Mouse (Mus musculus): ENCODE measurements at regions not wholly inside any gene's neighbourhood (a gene's known extent, or its start where the extent isn't known, plus 50 kb on each side); places are given as distances from the start of the nearest gene placed in this dataset.
A peak's percentile ranks its signal among the peaks of the same experiment; 100 is the strongest.

- no peak for TF ChIP-seq CTCF (IDR thresholded peaks at IDR 0.05)
- H3K9ac ChIP-seq (replicated peaks; ENCODE audit: low read length, poor library complexity, severe bottlenecking): no peak overlapping the region
- H3K4me1 ChIP-seq (ENCODE audit: insufficient read depth, low read length): no peaks in the 10 kb centered on the region
- no peaks in the 10 kb centered on the region for H3K9me3 ChIP-seq (ENCODE audit: low read length)
- no peaks in the 10 kb centered on the region for H3K27me3 ChIP-seq (ENCODE audit: insufficient read depth, low read length)
- H3K4me3 ChIP-seq (ENCODE audit: low read depth, low read length): no peak overlapping the region
- DNase-seq (ENCODE audit: low spot score): no peak
- no peak overlapping the region for H3K27ac ChIP-seq (ENCODE audit: low read depth, low read length)
- WGBS: 98% methylated on average over 1 of the region's 1 CpGs
- H3K4me2 ChIP-seq (ENCODE audit: low read depth, low read length, poor library complexity, severe bottlenecking): no peak overlapping the region
- no peaks in the 10 kb centered on the region for H3K36me3 ChIP-seq (ENCODE audit: insufficient read depth, low read length)
- ATAC-seq (ENCODE audit: low FRiP score): no peak
Measured at GRCm38 (mm10) chr1:83587258-83587657, 179.3 kb upstream of the Sphkap start.

GRCm38 (mm10) chr1:83583041-83583440 is 175.0 kb upstream of the Sphkap start:
- WGBS: 86% methylated on average over 4 of the region's 4 CpGs
- Histone ChIP-seq H3K27ac (ENCODE audit: low read depth, low read length) (no peak overlapping the region), H3K9ac (replicated peaks; ENCODE audit: low read length, poor library complexity, severe bottlenecking) (no peak overlapping the region), H3K9me3 (ENCODE audit: low read length) (no peaks in the 10 kb centered on the region), H3K4me2 (ENCODE audit: low read depth, low read length, poor library complexity, severe bottlenecking) (no peak overlapping the region), H3K36me3 (ENCODE audit: insufficient read depth, low read length) (no peaks in the 10 kb centered on the region), H3K4me1 (ENCODE audit: insufficient read depth, low read length) (no peaks in the 10 kb centered on the region), H3K4me3 (ENCODE audit: low read depth, low read length) (no peak overlapping the region), H3K27me3 (ENCODE audit: insufficient read depth, low read length) (no peaks in the 10 kb centered on the region)
- TF ChIP-seq CTCF (IDR thresholded peaks at IDR 0.05): no peak
- DNase-seq (ENCODE audit: low spot score): no peak
- ATAC-seq (ENCODE audit: low FRiP score): no peak

GRCm38 (mm10) chr1:83569991-83570390 is 162.0 kb upstream of the Sphkap start:
- H3K9ac ChIP-seq (replicated peaks; ENCODE audit: low read length, poor library complexity, severe bottlenecking): no peak overlapping the region
- no peak overlapping the region for H3K27ac ChIP-seq (ENCODE audit: low read depth, low read length)
- no peak overlapping the region for H3K4me3 ChIP-seq (ENCODE audit: low read depth, low read length)
- no peak overlapping the region for H3K4me2 ChIP-seq (ENCODE audit: low read depth, low read length, poor library complexity, severe bottlenecking)
- DNase-seq (ENCODE audit: low spot score) (no peak), ATAC-seq (ENCODE audit: low FRiP score) (no peak)
- WGBS: 87% methylated on average over 5 of the region's 5 CpGs
- TF ChIP-seq CTCF (IDR thresholded peaks at IDR 0.05): no peak
- H3K9me3 ChIP-seq (ENCODE audit: low read length): no peaks in the 10 kb centered on the region
- H3K27me3 ChIP-seq (ENCODE audit: insufficient read depth, low read length): no peaks in the 10 kb centered on the region
- H3K4me1 ChIP-seq (ENCODE audit: insufficient read depth, low read length): no peaks in the 10 kb centered on the region
- H3K36me3 ChIP-seq (ENCODE audit: insufficient read depth, low read length): no peaks in the 10 kb centered on the region

GRCm38 (mm10) chr1:83568746-83569145 is 160.7 kb upstream of the Sphkap start:
- Histone ChIP-seq H3K9ac (replicated peaks; ENCODE audit: low read length, poor library complexity, severe bottlenecking) (no peak overlapping the region), H3K4me3 (ENCODE audit: low read depth, low read length) (no peak overlapping the region), H3K4me1 (ENCODE audit: insufficient read depth, low read length) (no peaks in the 10 kb centered on the region), H3K9me3 (ENCODE audit: low read length) (no peaks in the 10 kb centered on the region), H3K36me3 (ENCODE audit: insufficient read depth, low read length) (no peaks in the 10 kb centered on the region), H3K27me3 (ENCODE audit: insufficient read depth, low read length) (no peaks in the 10 kb centered on the region), H3K27ac (ENCODE audit: low read depth, low read length) (no peak overlapping the region), H3K4me2 (ENCODE audit: low read depth, low read length, poor library complexity, severe bottlenecking) (no peak overlapping the region)
- peak; percentile 50 for DNase-seq (ENCODE audit: low spot score)
- TF ChIP-seq CTCF (IDR thresholded peaks at IDR 0.05): no peak
- ATAC-seq (ENCODE audit: low FRiP score): no peak
- 90% methylated on average over 1 of the region's 1 CpGs for WGBS

- Histone ChIP-seq H3K9me3 (ENCODE audit: low read length) (no peaks in the 10 kb centered on the region), H3K9ac (replicated peaks; ENCODE audit: low read length, poor library complexity, severe bottlenecking) (no peak overlapping the region), H3K27ac (ENCODE audit: low read depth, low read length) (no peak overlapping the region), H3K4me2 (ENCODE audit: low read depth, low read length, poor library complexity, severe bottlenecking) (no peak overlapping the region), H3K27me3 (ENCODE audit: insufficient read depth, low read length) (no peaks in the 10 kb centered on the region), H3K4me1 (ENCODE audit: insufficient read depth, low read length) (no peaks in the 10 kb centered on the region), H3K4me3 (ENCODE audit: low read depth, low read length) (no peak overlapping the region), H3K36me3 (ENCODE audit: insufficient read depth, low read length) (no peaks in the 10 kb centered on the region)
- DNase-seq (ENCODE audit: low spot score) (no peak), ATAC-seq (ENCODE audit: low FRiP score) (no peak)
- TF ChIP-seq CTCF (IDR thresholded peaks at IDR 0.05): no peak
Measured at GRCm38 (mm10) chr1:83551617-83552016, 143.6 kb upstream of the Sphkap start.

- Histone ChIP-seq H3K27me3 (ENCODE audit: insufficient read depth, low read length) (no peaks in the 10 kb centered on the region), H3K4me3 (ENCODE audit: low read depth, low read length) (no peak overlapping the region), H3K9ac (replicated peaks; ENCODE audit: low read length, poor library complexity, severe bottlenecking) (no peak overlapping the region), H3K4me1 (ENCODE audit: insufficient read depth, low read length) (no peaks in the 10 kb centered on the region), H3K36me3 (ENCODE audit: insufficient read depth, low read length) (no peaks in the 10 kb centered on the region), H3K27ac (ENCODE audit: low read depth, low read length) (no peak overlapping the region), H3K4me2 (ENCODE audit: low read depth, low read length, poor library complexity, severe bottlenecking) (no peak overlapping the region), H3K9me3 (ENCODE audit: low read length) (no peaks in the 10 kb centered on the region)
- TF ChIP-seq CTCF (IDR thresholded peaks at IDR 0.05): no peak
- no peak for ATAC-seq (ENCODE audit: low FRiP score)
- DNase-seq (ENCODE audit: low spot score): no peak
Measured at GRCm38 (mm10) chr1:83535461-83535860, 127.5 kb upstream of the Sphkap start.

GRCm38 (mm10) chr1:83527803-83528202 is 119.8 kb upstream of the Sphkap start:
- H3K9ac ChIP-seq (replicated peaks; ENCODE audit: low read length, poor library complexity, severe bottlenecking): no peak overlapping the region
- no peak for TF ChIP-seq CTCF (IDR thresholded peaks at IDR 0.05)
- no peak overlapping the region for H3K27ac ChIP-seq (ENCODE audit: low read depth, low read length)
- H3K4me1 ChIP-seq (ENCODE audit: insufficient read depth, low read length): no peaks in the 10 kb centered on the region
- DNase-seq (ENCODE audit: low spot score) (no peak), ATAC-seq (ENCODE audit: low FRiP score) (no peak)
- H3K27me3 ChIP-seq (ENCODE audit: insufficient read depth, low read length): no peaks in the 10 kb centered on the region
- H3K4me3 ChIP-seq (ENCODE audit: low read depth, low read length): no peak overlapping the region
- no peaks in the 10 kb centered on the region for H3K36me3 ChIP-seq (ENCODE audit: insufficient read depth, low read length)
- WGBS: 49% methylated on average over 1 of the region's 1 CpGs
- H3K9me3 ChIP-seq (ENCODE audit: low read length): no peaks in the 10 kb centered on the region; the same call in 1 of the 2 replicates
- H3K4me2 ChIP-seq (ENCODE audit: low read depth, low read length, poor library complexity, severe bottlenecking): no peak overlapping the region
